Mouse (Mus musculus): ENCODE measurements around the gene Spink2. TPM values are rescaled to one million over a fixed set of nuclear protein-coding genes. Genes with fewer than 3 reads are reported as not detected.

The Spink2 gene
- total and polyA plus RNA-seq, 2 experiments from 2014 or later: 2.1 to 22.6 TPM

GRCm38 (mm10) chr5:77162566-77162965 is 48.7 kb downstream of the Spink2 start:
- Histone ChIP-seq H3K27ac (ENCODE audit: low read depth) (no peak overlapping the region), H3K27me3 (ENCODE audit: control insufficient read depth, insufficient read depth, low read length) (no peaks in the 10 kb centered on the region), H3K4me3 (ENCODE audit: low read depth, low read length) (no peak overlapping the region), H3K9me3 (replicated peaks; ENCODE audit: control insufficient read depth, low read length) (no peaks in the 10 kb centered on the region), H3K4me1 (ENCODE audit: control insufficient read depth, insufficient read depth) (0 out of 2 replicates have a peak, but pooled peaks cover 3% of the 10 kb centered on the region), H3K36me3 (replicated peaks; ENCODE audit: control insufficient read depth, insufficient read depth, low read length) (no peaks in the 10 kb centered on the region), H3K4me2 (ENCODE audit: low read depth, low read length) (no peak overlapping the region), H3K9ac (replicated peaks; ENCODE audit: low read depth, low read length) (no peak overlapping the region)
- no peak for TF ChIP-seq EP300 (IDR thresholded peaks at IDR 0.05; ENCODE audit: low read depth)
- TF ChIP-seq CTCF (IDR thresholded peaks at IDR 0.05; ENCODE audit: low read depth): peak; percentile 13; the same call in 1 of the 2 replicates
- WGBS: 92% methylated on average over 3 of the region's 3 CpGs
- ATAC-seq (ENCODE audit: insufficient read depth, low read depth): no peak
- no peak for DNase-seq (ENCODE audit: low spot score)

GRCm38 (mm10) chr5:77157777-77158540 is 53.3 kb downstream of the Spink2 start:
- 0 out of 2 replicates have a peak, but pooled peaks cover 7% of the 10 kb centered on the region for H3K4me1 ChIP-seq (ENCODE audit: control insufficient read depth, insufficient read depth)
- ATAC-seq (ENCODE audit: insufficient read depth, low read depth): no peak
- H3K9me3 ChIP-seq (replicated peaks; ENCODE audit: control insufficient read depth, low read length): no peaks in the 10 kb centered on the region
- no peaks in the 10 kb centered on the region for H3K36me3 ChIP-seq (replicated peaks; ENCODE audit: control insufficient read depth, insufficient read depth, low read length)
- no peaks in the 10 kb centered on the region for H3K27me3 ChIP-seq (ENCODE audit: control insufficient read depth, insufficient read depth, low read length)
- WGBS: 64% methylated on average over 14 of the region's 14 CpGs
- no peak overlapping the region for H3K4me3 ChIP-seq (ENCODE audit: low read depth, low read length)
- H3K4me2 ChIP-seq (ENCODE audit: low read depth, low read length): peak overlapping the region; percentile 2; the same call in 1 of the 2 replicates
- H3K9ac ChIP-seq (replicated peaks; ENCODE audit: low read depth, low read length): no peak overlapping the region
- no peak for DNase-seq (ENCODE audit: low spot score)
- no peak for TF ChIP-seq EP300 (IDR thresholded peaks at IDR 0.05; ENCODE audit: low read depth)
- no peak for TF ChIP-seq CTCF (IDR thresholded peaks at IDR 0.05; ENCODE audit: low read depth)
- peak overlapping the region; percentile 12; the same call in 1 of the 2 replicates for H3K27ac ChIP-seq (ENCODE audit: low read depth)

GRCm38 (mm10) chr5:77156938-77157337 is 54.3 kb downstream of the Spink2 start:
- no peaks in the 10 kb centered on the region for H3K9me3 ChIP-seq (replicated peaks; ENCODE audit: control insufficient read depth, low read length)
- no peak overlapping the region for H3K27ac ChIP-seq (ENCODE audit: low read depth)
- DNase-seq (ENCODE audit: low spot score) (no peak), ATAC-seq (ENCODE audit: insufficient read depth, low read depth) (no peak)
- H3K4me2 ChIP-seq (ENCODE audit: low read depth, low read length): no peak overlapping the region
- H3K27me3 ChIP-seq (ENCODE audit: control insufficient read depth, insufficient read depth, low read length): no peaks in the 10 kb centered on the region
- no peaks in the 10 kb centered on the region for H3K36me3 ChIP-seq (replicated peaks; ENCODE audit: control insufficient read depth, insufficient read depth, low read length)
- no peak overlapping the region for H3K4me3 ChIP-seq (ENCODE audit: low read depth, low read length)
- 0 out of 2 replicates have a peak, but pooled peaks cover 7% of the 10 kb centered on the region for H3K4me1 ChIP-seq (ENCODE audit: control insufficient read depth, insufficient read depth)
- WGBS: 76% methylated on average over 5 of the region's 5 CpGs
- TF ChIP-seq CTCF (IDR thresholded peaks at IDR 0.05; ENCODE audit: low read depth): no peak
- TF ChIP-seq EP300 (IDR thresholded peaks at IDR 0.05; ENCODE audit: low read depth): no peak
- no peak overlapping the region for H3K9ac ChIP-seq (replicated peaks; ENCODE audit: low read depth, low read length)

GRCm38 (mm10) chr5:77155526-77155925 is 55.7 kb downstream of the Spink2 start:
- Histone ChIP-seq H3K9me3 (replicated peaks; ENCODE audit: control insufficient read depth, low read length) (no peaks in the 10 kb centered on the region), H3K27me3 (ENCODE audit: control insufficient read depth, insufficient read depth, low read length) (no peaks in the 10 kb centered on the region), H3K4me2 (ENCODE audit: low read depth, low read length) (no peak overlapping the region), H3K4me3 (ENCODE audit: low read depth, low read length) (no peak overlapping the region), H3K27ac (ENCODE audit: low read depth) (no peak overlapping the region), H3K4me1 (ENCODE audit: control insufficient read depth, insufficient read depth) (0 out of 2 replicates have a peak, but pooled peaks cover 7% of the 10 kb centered on the region), H3K36me3 (replicated peaks; ENCODE audit: control insufficient read depth, insufficient read depth, low read length) (no peaks in the 10 kb centered on the region), H3K9ac (replicated peaks; ENCODE audit: low read depth, low read length) (no peak overlapping the region)
- TF ChIP-seq CTCF (IDR thresholded peaks at IDR 0.05; ENCODE audit: low read depth): no peak
- no peak for TF ChIP-seq EP300 (IDR thresholded peaks at IDR 0.05; ENCODE audit: low read depth)
- no peak for ATAC-seq (ENCODE audit: insufficient read depth, low read depth)
- WGBS: 87% methylated on average over 12 of the region's 12 CpGs
- no peak for DNase-seq (ENCODE audit: low spot score)

Other genes starting within 250 kb of the Spink2 start
- 21.8 and 37.8 TPM in 2 replicates for gene Srp72, start 236.8 kb downstream of the Spink2 start, total RNA-seq (2014; rRNA removed; ENCODE audit: low replicate concordance)
- 32.2 and 36.3 TPM in 2 replicates for gene Srp72, start 236.8 kb downstream of the Spink2 start, polyA plus RNA-seq (2015; fragmentation: Nextera tagmentation; extraction: Ambion mirVana)
- not detected in 2 replicates for gene Arl9, start 207.4 kb downstream of the Spink2 start, total RNA-seq (2014; rRNA removed; ENCODE audit: low replicate concordance)
- not detected in 2 replicates for gene Arl9, start 207.4 kb downstream of the Spink2 start, polyA plus RNA-seq (2015; fragmentation: Nextera tagmentation; extraction: Ambion mirVana)
- gene Thegl, start 195.4 kb downstream of the Spink2 start, total RNA-seq (2014; rRNA removed; ENCODE audit: low replicate concordance): not detected in 2 replicates
- gene Thegl, start 195.4 kb downstream of the Spink2 start, polyA plus RNA-seq (2015; fragmentation: Nextera tagmentation; extraction: Ambion mirVana): not detected in 2 replicates
- gene Hopx, start 96.3 kb downstream of the Spink2 start, total RNA-seq (2014; rRNA removed; ENCODE audit: low replicate concordance): 510 and 558 TPM in 2 replicates
- gene Hopx, start 96.3 kb downstream of the Spink2 start, polyA plus RNA-seq (2015; fragmentation: Nextera tagmentation; extraction: Ambion mirVana): 41.0 and 42.6 TPM in 2 replicates
- gene Rest, start 54.0 kb upstream of the Spink2 start, total RNA-seq (2014; rRNA removed; ENCODE audit: low replicate concordance): 20.3 and 23.7 TPM in 2 replicates
- 14.7 and 14.9 TPM in 2 replicates for gene Rest, start 54.0 kb upstream of the Spink2 start, polyA plus RNA-seq (2015; fragmentation: Nextera tagmentation; extraction: Ambion mirVana)
- 9.0 and 11.2 TPM in 2 replicates for gene Noa1, start 98.6 kb upstream of the Spink2 start, total RNA-seq (2014; rRNA removed; ENCODE audit: low replicate concordance)
- gene Noa1, start 98.6 kb upstream of the Spink2 start, polyA plus RNA-seq (2015; fragmentation: Nextera tagmentation; extraction: Ambion mirVana): 15.6 and 16.1 TPM in 2 replicates
- gene Polr2b, start 98.7 kb upstream of the Spink2 start, total RNA-seq (2014; rRNA removed; ENCODE audit: low replicate concordance): 21.8 and 32.0 TPM in 2 replicates
- 24.0 and 26.4 TPM in 2 replicates for gene Polr2b, start 98.7 kb upstream of the Spink2 start, polyA plus RNA-seq (2015; fragmentation: Nextera tagmentation; extraction: Ambion mirVana)
- 106 and 151 TPM in 2 replicates for gene Igfbp7, start 196.6 kb upstream of the Spink2 start, total RNA-seq (2014; rRNA removed; ENCODE audit: low replicate concordance)
- gene Igfbp7, start 196.6 kb upstream of the Spink2 start, polyA plus RNA-seq (2015; fragmentation: Nextera tagmentation; extraction: Ambion mirVana): 218 and 230 TPM in 2 replicates

Measured in heart, postnatal 0 days (tissue).